Mouse (Mus musculus) cerebellum, adult 18-20 months (tissue): Measurements from ENCODE around the gene Nmnat1.
"Not testable (repeated sequence)": the region's sequence is repeated elsewhere in the genome, so short reads cannot be mapped to it uniquely, and the experiment has no call there.

Experiments
- DNase-seq, 2 experiments: peaks; one replicate each; pipeline ENCODE4 v3.0.0; 2021

Gene Nmnat1

DNA sequence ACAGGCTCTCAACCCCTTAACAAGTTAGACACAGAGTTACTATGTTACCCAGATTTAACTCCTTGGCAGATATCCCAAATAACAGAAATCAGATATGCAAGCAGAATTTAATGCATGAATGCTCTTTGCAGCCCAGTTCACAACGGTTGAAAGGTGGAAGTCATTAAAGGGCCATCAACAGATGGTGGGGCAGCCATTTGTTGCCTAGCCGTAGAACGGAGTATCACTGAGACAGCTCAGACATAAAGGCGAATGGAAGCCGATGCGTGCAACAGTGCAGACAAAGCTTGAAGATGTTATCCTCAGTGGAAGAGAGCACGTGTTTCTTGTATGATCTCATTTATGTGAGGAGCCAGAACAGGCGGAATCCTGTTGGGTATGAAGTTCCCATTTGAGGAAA, 44.4 kb downstream of the Nmnat1 start:
- DNase-seq: no peak

DNA sequence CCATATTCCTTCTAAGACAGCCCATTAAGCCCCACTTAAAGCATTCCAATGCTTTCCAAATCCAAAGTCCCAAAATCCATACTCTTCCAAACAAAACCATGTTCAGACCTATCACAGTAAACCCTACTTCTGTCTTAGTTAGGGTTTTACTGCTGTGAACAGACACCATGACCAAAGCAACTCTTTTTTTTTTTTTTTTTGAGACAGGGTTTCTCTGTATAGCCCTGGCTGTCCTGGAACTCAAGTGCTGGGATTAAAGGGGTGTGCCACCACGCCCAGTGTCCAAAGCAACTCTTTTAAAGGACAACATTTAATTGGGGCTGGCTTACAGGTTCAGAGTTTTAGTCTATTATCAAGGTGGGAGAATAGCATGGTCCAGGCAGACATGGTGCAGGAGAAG, 53.1 kb downstream of the Nmnat1 start:
- DNase-seq: not testable (repeated sequence)

DNA sequence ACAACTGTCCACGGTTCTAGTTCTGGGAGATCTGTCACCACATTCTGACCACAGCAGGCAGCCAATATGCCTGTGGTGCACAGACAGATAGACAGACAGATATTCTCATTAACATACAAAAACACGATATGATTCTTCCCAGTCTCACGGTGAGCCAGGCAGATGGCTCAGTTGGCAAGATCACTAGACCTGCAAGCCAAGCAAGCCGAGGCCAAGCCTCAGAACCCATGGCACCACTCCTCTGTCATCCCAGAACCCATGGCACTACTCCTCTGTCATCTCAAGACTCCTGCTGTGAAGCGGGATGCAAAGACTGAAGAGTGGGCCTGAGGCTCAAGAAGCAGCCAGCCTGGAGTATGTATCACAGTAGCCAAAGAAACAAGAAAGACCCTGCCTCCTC, 55.4 kb downstream of the Nmnat1 start:
- DNase-seq: peak; percentile 84 to 87

DNA sequence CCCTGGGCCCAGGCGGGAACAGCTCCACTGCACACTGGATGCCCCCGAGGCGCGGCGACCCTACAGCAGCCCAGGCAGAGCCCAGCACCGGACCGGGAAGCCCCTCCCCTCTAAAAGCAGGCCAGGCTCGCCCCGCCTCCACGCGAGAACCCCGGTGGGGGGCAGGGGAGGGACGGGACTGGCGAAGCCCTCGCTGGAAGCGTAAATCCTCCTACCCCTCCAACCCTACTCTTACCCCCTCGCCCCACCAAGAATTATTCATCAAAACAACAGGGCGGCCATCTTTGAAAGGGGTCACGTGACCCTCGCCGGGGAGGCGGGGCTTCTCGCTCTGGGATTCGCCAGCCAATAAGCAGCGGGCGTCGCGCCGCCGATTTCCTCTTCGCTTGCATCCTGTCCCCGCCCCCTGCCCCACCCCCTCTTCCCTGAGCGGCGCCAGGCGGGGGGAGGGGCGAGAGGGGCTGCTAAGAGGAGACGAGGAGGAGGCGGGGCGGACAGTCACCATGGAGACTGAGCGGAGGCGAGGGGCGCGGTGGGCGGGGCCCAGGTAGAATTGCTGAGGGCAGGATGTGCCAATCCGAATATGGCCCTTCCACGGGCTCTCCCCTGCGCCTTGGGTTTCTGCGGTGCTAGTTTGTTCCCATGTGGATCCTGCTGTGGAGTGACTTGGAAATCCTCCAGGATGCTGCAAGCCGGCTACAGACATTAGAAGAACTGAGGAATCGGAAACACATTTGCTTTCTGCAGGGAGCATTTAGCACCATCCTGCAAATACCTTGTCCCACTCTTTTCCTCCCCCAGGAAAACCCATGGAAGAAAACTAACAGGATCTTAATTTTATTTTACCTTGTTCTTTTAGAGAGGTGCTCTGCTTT, 58.4 kb downstream of the Nmnat1 start, which contains the start of gene Ube4b:
Gene Ube4b (minus strand): TSS at position 425 of the 875 bp plus-strand sequence.
- DNase-seq: peak; percentile 94 to 97

DNA sequence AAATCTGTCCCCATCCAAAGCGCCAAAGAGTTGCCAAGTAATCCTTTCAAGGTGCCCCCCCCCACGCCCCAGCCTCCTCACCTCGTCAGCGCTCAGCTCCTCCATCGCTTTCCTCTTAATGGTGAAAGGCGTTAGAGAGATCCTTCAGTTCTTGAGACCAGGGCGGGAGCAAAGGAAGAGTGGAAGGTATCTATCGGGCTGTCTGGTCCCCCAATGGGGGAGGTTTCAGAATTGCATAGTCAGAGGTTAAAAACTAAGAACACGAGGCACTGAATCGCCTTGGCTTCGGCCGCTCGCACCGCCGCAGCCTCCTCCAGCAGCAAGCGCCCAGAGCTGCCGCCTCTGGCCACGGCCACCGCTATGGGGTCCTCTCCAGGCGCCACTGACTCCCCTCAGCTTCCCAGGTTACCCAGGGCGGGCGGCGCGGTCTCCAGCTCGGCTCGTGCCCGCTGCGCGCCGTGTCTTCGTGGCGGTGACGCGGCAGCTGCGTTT, 59.2 kb downstream of the Nmnat1 start:
- peak in 1 of 2 experiments; percentile 45 for DNase-seq

DNA sequence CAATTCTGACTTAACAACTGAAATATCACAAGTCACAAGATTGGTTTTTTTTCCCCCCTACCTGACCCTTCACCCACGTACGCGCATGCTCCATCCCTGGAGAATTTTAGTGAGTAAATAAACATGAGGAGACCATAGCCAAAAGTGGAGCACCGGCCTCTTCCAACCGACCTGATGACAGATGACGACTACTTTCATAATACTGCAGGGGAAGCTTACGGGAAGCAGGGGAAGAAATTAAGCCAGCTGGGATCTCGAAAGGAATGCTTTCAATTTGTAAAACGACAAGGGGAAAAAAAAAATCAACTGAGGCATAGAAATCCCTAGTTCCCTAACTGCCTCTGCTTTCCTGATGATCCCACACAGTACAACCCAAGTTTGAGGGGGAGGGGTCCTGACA, 60.2 kb downstream of the Nmnat1 start:
- no peak for DNase-seq

DNA sequence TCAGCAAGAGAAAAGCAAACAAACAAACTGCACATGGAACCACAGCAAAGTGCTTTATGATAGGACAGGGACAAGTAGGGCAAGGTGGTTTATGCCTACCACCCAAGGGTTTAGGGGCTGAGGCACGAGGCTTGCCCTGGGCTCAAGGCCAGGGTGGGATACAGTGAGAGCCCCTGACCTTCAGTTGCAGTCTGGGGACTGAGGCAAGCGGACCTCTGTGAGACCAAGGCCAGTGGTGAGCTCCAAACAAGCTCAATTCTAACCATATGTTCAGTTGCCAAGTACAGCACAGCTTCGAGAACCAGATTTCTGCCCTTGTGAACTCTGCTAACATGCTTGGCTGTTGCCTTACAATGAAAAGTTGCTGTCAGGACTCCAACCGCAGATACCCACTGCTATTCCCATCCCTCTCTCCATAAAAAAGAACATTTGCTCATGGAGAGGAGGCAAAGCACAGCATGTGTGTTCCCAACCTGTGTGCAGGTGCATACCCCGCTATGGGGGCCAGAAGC, 67.1 kb downstream of the Nmnat1 start:
- DNase-seq: no peak
